Mouse (Mus musculus) brain, embryonic 14.5 days (tissue): ENCODE data around the gene Nup85. TPM values are rescaled to one million over a fixed set of nuclear protein-coding genes. Genes with fewer than 3 reads are reported as not detected.

Experiments used
- DNase-seq: peaks from one replicate; pipeline ENCODE4 v3.0.0-alpha.2; 2011; ENCODE audit warnings: low read depth
- CTCF ChIP-seq: fragments of 200-500 bp; IDR thresholded peaks from 2 replicates; pipeline ENCODE4 v1.5.1; 2012; ENCODE audit warnings: inconsistent platforms, mild to moderate bottlenecking, moderate library complexity, borderline replicate concordance; ENCODE audit not compliant: insufficient read depth, insufficient read length; ENCODE audit errors: extremely low read depth
- POLR2A ChIP-seq: fragments of 200-500 bp; IDR thresholded peaks from 2 replicates; pipeline ENCODE4 v1.6.1; 2012; ENCODE audit warnings: mild to moderate bottlenecking, inconsistent platforms, borderline replicate concordance; ENCODE audit not compliant: poor library complexity, insufficient read depth, insufficient read length, severe bottlenecking; ENCODE audit errors: extremely low read depth
- polyA plus RNA-seq: library from polyadenylated mRNA; depleted of rRNA; stranded (reverse); fragments of >200 nt; gene quantifications from 2 replicates; pipeline ENCODE4 v1.2.3, GENCODE M21; 2012; rRNA removed

The Nup85 gene
- polyA plus RNA-seq, 1 experiment = 105 TPM

DNA sequence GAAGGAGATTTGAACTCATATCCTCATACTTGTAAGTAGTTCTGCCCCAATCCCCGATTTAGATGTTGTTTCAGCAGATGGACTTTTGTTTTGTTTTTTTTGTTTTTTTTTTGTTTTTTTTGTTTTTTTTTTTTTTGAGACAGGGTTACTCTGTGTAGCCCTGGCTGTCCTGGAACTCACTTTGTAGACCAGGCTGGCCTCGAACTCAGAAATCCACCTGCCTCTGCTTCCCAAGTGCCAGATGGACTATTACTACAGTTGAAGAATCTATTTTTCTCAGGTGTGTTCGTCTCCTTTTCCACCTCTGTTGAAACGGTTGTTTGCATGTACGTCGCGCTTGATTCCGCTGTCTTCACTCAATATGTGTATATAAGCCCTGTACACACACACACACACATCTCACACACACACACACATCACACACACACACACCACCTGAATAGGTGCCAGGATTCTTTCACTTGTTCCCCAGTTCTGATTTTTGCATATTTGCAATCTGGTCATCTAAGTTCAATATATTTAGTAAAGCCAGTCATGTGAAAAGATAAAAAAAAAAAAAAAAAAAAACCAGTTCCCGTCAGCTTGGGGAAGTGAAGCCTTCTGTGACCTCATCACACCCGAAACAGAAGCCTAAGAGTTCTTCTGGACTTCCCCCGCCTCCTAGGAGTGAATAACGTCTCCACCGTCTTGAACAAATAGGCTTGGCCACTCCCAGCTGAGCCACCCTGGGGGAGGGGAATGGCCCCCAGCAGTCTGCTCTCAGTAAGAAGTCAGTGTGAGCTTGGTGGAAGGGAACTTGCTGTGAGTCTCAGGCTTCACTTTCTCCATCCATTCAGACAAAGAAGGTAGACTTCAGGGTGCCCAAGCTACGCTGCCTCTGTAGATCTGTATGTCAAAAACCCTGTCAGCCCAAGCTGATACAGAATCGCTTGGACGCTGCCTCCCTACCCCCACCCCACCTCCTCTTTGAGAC, 66.6 kb downstream of the Nup85 start:
- TF ChIP-seq CTCF = no peak
- no peak for DNase-seq

DNA sequence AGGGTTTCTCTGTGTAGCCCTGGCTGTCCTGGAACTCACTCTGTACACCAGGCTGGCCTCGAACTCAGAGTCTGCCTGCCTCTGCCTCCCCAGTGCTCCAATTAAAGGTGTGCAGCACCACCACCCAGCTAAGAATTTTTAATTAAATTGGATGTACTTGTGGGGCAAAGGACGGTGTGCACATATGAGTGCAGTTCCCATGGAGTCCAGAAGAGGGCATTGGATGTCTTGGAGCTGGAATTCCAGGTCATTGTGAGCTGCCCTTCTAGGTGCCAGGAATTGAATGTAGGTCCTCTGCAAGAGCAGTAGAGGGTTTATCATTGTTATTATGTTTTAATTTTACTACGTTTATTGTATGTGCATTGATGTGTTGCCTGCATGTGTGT, 67.3 kb downstream of the Nup85 start:
- peak; percentile 37 for DNase-seq
- TF ChIP-seq POLR2A (no peak), CTCF (peak; percentile 56; the same call in 1 of the 2 replicates)

DNA sequence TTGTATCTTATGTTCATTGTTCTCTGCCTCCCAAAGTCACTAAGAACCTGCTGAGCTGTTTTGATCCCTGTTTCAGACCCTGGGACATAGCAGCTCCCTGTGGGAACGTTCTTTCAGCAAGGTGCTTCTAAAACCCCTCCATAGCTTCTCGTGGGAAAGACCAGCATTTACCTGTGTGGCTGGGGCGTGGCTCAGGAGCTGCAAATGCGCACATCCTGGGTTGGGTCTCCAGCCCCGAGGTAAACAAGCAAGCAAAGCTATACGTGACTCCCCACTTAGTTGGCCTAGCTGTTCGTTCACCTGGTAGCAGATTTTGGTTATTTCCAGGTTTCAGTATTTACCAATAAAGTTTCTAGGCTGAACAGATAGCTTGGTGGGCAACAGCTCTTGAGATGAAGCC, 68.0 kb downstream of the Nup85 start:
- no peak for TF ChIP-seq CTCF
- TF ChIP-seq POLR2A = no peak
- no peak for DNase-seq

DNA sequence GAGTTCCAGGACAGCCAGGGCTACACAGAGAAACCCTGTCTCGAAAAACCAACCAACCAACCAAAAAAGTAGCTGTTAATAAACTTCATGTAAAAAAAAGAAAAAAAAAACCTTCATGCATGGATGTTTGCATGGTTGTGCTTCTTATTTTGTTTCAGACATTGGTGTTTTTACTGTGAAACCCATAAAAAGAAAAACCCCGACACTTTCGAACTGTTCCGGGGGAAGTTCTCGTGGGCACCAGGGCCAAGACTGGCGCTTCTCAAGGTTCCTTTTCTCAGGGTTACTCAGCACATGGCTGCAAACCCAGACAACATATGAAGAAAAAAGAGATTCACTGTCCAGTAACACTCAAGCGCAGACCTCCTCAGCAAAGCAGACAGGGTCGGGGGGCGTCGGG, 68.6 kb downstream of the Nup85 start:
- no peak for DNase-seq
- no peak for TF ChIP-seq POLR2A
- no peak for TF ChIP-seq CTCF

Other genes starting within 250 kb of the Nup85 start
- 0.04 and 0.11 TPM in 2 replicates for gene Ush1g, start 242.4 kb upstream of the Nup85 start, polyA plus RNA-seq
- gene Otop3, start 229.7 kb upstream of the Nup85 start, polyA plus RNA-seq = 0.29 and 0.64 TPM in 2 replicates
- 61.7 and 64.8 TPM in 2 replicates for gene Hid1, start 196.7 kb upstream of the Nup85 start, polyA plus RNA-seq
- 39.1 and 50.8 TPM in 2 replicates for gene Cdr2l, start 182.5 kb upstream of the Nup85 start, polyA plus RNA-seq
- 115 and 126 TPM in 2 replicates for gene Mrpl58, start 160.7 kb upstream of the Nup85 start, polyA plus RNA-seq
- 399 and 402 TPM in 2 replicates for gene Atp5h, start 144.5 kb upstream of the Nup85 start, polyA plus RNA-seq
- gene Kctd2, start 144.3 kb upstream of the Nup85 start, polyA plus RNA-seq = 45.9 and 46.8 TPM in 2 replicates
- 0.04 and 0.12 TPM in 2 replicates for gene Trim80, start 123.9 kb upstream of the Nup85 start, polyA plus RNA-seq
- not detected in 2 replicates for gene Slc16a5, start 102.0 kb upstream of the Nup85 start, polyA plus RNA-seq
- gene Armc7, start 88.8 kb upstream of the Nup85 start, polyA plus RNA-seq = 12.4 and 15.1 TPM in 2 replicates
- 67.9 and 84.3 TPM in 2 replicates for gene Nt5c, start 72.6 kb upstream of the Nup85 start, polyA plus RNA-seq
- 1,229 and 1,645 TPM in 2 replicates for gene Jpt1, start 50.0 kb upstream of the Nup85 start, polyA plus RNA-seq
- gene Sumo2, start 28.2 kb upstream of the Nup85 start, polyA plus RNA-seq = 702 and 773 TPM in 2 replicates
- gene Mrps7, start 39.5 kb downstream of the Nup85 start, polyA plus RNA-seq = 35.5 and 36.7 TPM in 2 replicates
- 43.3 and 57.1 TPM in 2 replicates for gene Gga3, start 39.6 kb downstream of the Nup85 start, polyA plus RNA-seq
- gene Mif4gd, start 48.5 kb downstream of the Nup85 start, polyA plus RNA-seq = 18.0 and 19.2 TPM in 2 replicates
- gene Slc25a19, start 63.9 kb downstream of the Nup85 start, polyA plus RNA-seq = 55.1 and 71.1 TPM in 2 replicates
- gene Grb2, start 144.2 kb downstream of the Nup85 start, polyA plus RNA-seq = 124 and 127 TPM in 2 replicates
- 56.0 and 61.9 TPM in 2 replicates for gene Tmem94, start 201.0 kb downstream of the Nup85 start, polyA plus RNA-seq
- 24.7 and 24.8 TPM in 2 replicates for gene Caskin2, start 249.2 kb downstream of the Nup85 start, polyA plus RNA-seq